Mouse (Mus musculus): ENCODE data around the gene Cdc42ep1.
"Not testable (repeated sequence)": the region's sequence is repeated elsewhere in the genome, so short reads cannot be mapped to it uniquely, and the experiment has no call there.

Cdc42ep1 gene

GRCm38 (mm10) chr15:78835200-78836085 is 7.0 kb upstream of the Cdc42ep1 start:
- DNase-seq (ENCODE audit: low read depth, low spot score): no peak
- no peaks in the 10 kb centered on the region for H3K36me3 ChIP-seq (ENCODE audit: control insufficient read depth, insufficient read depth, low read length, poor library complexity, severe bottlenecking)
- H3K27me3 ChIP-seq (ENCODE audit: control insufficient read depth, insufficient read depth, low read length, poor library complexity, severe bottlenecking): no peaks in the 10 kb centered on the region; the same call in 1 of the 2 replicates

DNA sequence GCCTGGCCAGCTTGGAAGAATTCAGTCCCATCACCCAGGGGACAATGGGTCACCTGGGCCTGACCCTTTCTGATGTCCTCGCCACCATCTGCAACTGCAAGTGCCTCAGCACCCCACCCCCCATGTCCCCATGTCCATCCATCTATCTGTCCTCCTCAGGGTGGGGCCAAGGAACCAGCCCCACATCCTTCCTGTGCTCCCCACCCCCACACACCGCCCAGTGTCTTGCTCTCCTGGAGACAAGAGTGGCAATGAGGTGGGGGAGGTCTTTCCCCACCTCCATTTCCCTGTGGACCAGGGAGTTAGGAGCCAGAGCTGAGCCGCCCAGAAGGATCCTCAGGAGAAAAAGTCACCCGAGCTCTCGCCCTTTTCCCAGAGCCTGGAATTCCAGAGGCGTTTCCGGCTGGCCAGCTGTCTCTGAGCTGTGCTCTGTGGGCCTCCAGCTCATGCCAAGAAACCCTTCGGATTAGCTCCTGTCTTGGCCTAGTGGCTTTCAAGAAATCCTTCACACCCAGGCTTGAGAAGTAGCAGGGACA is 6.3 kb upstream of the Cdc42ep1 start:
- H3K36me3 ChIP-seq (ENCODE audit: control insufficient read depth, insufficient read depth, low read length, poor library complexity, severe bottlenecking): no peaks in the 10 kb centered on the region
- DNase-seq (ENCODE audit: low read depth, low spot score): no peak
- H3K27me3 ChIP-seq (ENCODE audit: control insufficient read depth, insufficient read depth, low read length, poor library complexity, severe bottlenecking): no peaks in the 10 kb centered on the region; the same call in 1 of the 2 replicates

DNA sequence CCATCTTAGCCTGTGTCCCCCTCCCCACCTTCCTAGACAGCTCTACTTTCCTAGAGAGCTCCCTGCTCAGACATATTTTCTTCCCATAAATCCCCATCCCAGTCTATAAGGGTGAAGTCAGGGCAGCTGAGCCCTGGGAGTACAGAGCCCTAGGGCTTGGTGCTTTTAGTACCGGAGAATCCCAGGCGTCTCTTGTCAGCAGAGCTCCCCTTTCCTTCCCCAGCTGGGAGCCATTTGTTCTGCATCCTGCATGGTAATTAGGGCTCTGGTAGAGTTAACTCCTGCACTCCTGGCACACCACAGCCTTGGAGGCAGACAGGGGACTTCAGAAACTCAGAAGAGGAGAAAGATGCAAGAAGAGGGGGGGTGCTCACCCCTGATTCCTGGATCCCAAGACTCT is 2.7 kb upstream of the Cdc42ep1 start:
- no peaks in the 10 kb centered on the region for H3K36me3 ChIP-seq (ENCODE audit: control insufficient read depth, insufficient read depth, low read length, poor library complexity, severe bottlenecking)
- DNase-seq (ENCODE audit: low read depth, low spot score): no peak
- H3K27me3 ChIP-seq (ENCODE audit: control insufficient read depth, insufficient read depth, low read length, poor library complexity, severe bottlenecking): no peaks in the 10 kb centered on the region; the same call in 1 of the 2 replicates

- no peak for DNase-seq (ENCODE audit: low read depth, low spot score)
- no peaks in the 10 kb centered on the region for H3K36me3 ChIP-seq (ENCODE audit: control insufficient read depth, insufficient read depth, low read length, poor library complexity, severe bottlenecking)
- H3K27me3 ChIP-seq (ENCODE audit: control insufficient read depth, insufficient read depth, low read length, poor library complexity, severe bottlenecking): no peaks in the 10 kb centered on the region; the same call in 1 of the 2 replicates
These were observed 2.2 kb upstream of the Cdc42ep1 start for GRCm38 (mm10) chr15:78840241-78840640.

DNA sequence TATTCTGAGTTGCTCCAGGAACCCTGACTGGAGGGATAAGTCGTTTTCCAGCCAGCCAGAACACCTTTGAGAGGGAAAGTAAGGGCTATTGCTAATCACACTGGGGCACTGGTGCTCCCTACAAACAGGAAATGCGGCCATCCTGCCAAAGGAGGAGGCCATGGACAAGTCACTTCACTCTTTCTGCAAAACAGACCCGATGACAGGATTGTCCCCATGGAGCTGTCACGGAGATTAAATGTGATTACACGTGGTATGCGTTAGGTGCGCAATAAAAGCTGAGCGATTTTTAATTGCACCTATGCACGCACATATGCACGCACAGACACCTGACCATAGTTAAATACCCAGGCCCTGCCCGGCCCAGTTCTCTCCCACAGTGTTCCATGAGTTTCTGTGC is 1.7 kb upstream of the Cdc42ep1 start:
- no peaks in the 10 kb centered on the region for H3K36me3 ChIP-seq (ENCODE audit: control insufficient read depth, insufficient read depth, low read length, poor library complexity, severe bottlenecking)
- H3K27me3 ChIP-seq (ENCODE audit: control insufficient read depth, insufficient read depth, low read length, poor library complexity, severe bottlenecking): no peaks in the 10 kb centered on the region; the same call in 1 of the 2 replicates
- no peak for DNase-seq (ENCODE audit: low read depth, low spot score)

DNA sequence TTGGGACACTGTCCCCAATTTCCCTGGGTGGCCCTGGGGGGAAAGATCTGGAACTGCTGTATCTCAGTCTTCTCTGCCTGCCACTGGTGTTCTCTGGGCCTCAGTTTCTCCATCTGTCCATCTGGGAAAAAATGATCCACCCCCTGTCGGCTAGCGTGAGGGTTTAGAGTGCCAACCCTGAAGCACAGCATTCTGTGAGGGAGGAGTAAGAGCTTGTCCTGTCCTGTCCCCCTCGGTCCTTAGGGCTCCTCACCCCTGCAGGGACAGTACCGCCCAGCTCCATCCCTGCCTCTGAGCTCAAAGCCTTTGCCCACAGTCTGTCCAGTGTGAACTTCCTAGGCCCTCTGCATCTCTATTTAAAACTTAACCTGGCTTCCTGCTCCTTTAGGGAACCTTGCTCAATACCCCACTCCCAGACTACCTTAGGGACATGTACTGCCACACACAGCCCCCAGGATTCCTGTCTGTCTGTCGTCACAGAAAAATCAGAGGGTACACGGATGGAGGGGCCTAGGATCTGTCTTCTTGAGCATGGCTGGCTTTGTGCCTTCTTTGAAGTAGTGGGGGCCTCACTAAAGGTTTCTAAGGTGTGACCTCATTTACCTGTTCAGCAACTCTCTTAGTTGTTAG is 1.1 kb upstream of the Cdc42ep1 start:
- no peak for DNase-seq (ENCODE audit: low read depth, low spot score)
- no peaks in the 10 kb centered on the region; the same call in 1 of the 2 replicates for H3K27me3 ChIP-seq (ENCODE audit: control insufficient read depth, insufficient read depth, low read length, poor library complexity, severe bottlenecking)
- no peaks in the 10 kb centered on the region for H3K36me3 ChIP-seq (ENCODE audit: control insufficient read depth, insufficient read depth, low read length, poor library complexity, severe bottlenecking)

GRCm38 (mm10) chr15:78843581-78844469 is 1.4 kb downstream of the Cdc42ep1 start:
- DNase-seq (ENCODE audit: low read depth, low spot score): no peak
- no peaks in the 10 kb centered on the region; the same call in 1 of the 2 replicates for H3K27me3 ChIP-seq (ENCODE audit: control insufficient read depth, insufficient read depth, low read length, poor library complexity, severe bottlenecking)

GRCm38 (mm10) chr15:78844791-78845190 is 2.4 kb downstream of the Cdc42ep1 start:
- Histone ChIP-seq H3K27me3 (ENCODE audit: control insufficient read depth, insufficient read depth, low read length, poor library complexity, severe bottlenecking) (no peaks in the 10 kb centered on the region; the same call in 1 of the 2 replicates), H3K36me3 (ENCODE audit: control insufficient read depth, insufficient read depth, low read length, poor library complexity, severe bottlenecking) (no peaks in the 10 kb centered on the region)
- no peak for DNase-seq (ENCODE audit: low read depth, low spot score)

More at GRCm38 (mm10) chr15:78843581-78844469, 1.4 kb downstream of the Cdc42ep1 start:
- H3K36me3 ChIP-seq (ENCODE audit: control insufficient read depth, insufficient read depth, low read length, poor library complexity, severe bottlenecking): no peaks in the 10 kb centered on the region

GRCm38 (mm10) chr15:78845321-78845720 is 2.9 kb downstream of the Cdc42ep1 start:
- H3K36me3 ChIP-seq (ENCODE audit: control insufficient read depth, insufficient read depth, low read length, poor library complexity, severe bottlenecking): no peaks in the 10 kb centered on the region
- no peak for DNase-seq (ENCODE audit: low read depth, low spot score)
- no peaks in the 10 kb centered on the region for H3K27me3 ChIP-seq (ENCODE audit: control insufficient read depth, insufficient read depth, low read length, poor library complexity, severe bottlenecking)

- no peak for DNase-seq (ENCODE audit: low read depth, low spot score)
- H3K36me3 ChIP-seq (ENCODE audit: control insufficient read depth, insufficient read depth, low read length, poor library complexity, severe bottlenecking): no peaks in the 10 kb centered on the region
- no peaks in the 10 kb centered on the region for H3K27me3 ChIP-seq (ENCODE audit: control insufficient read depth, insufficient read depth, low read length, poor library complexity, severe bottlenecking)
These were observed 3.4 kb downstream of the Cdc42ep1 start for GRCm38 (mm10) chr15:78845867-78846266.

GRCm38 (mm10) chr15:78846352-78846751 is 3.9 kb downstream of the Cdc42ep1 start:
- Histone ChIP-seq H3K36me3 (ENCODE audit: control insufficient read depth, insufficient read depth, low read length, poor library complexity, severe bottlenecking) (no peaks in the 10 kb centered on the region), H3K27me3 (ENCODE audit: control insufficient read depth, insufficient read depth, low read length, poor library complexity, severe bottlenecking) (no peaks in the 10 kb centered on the region)
- DNase-seq (ENCODE audit: low read depth, low spot score): no peak

- H3K36me3 ChIP-seq (ENCODE audit: control insufficient read depth, insufficient read depth, low read length, poor library complexity, severe bottlenecking); H3K27me3 ChIP-seq (ENCODE audit: control insufficient read depth, insufficient read depth, low read length, poor library complexity, severe bottlenecking); DNase-seq (ENCODE audit: low read depth, low spot score): not testable (repeated sequence)
These were observed 4.4 kb downstream of the Cdc42ep1 start for GRCm38 (mm10) chr15:78846805-78847204.

DNA sequence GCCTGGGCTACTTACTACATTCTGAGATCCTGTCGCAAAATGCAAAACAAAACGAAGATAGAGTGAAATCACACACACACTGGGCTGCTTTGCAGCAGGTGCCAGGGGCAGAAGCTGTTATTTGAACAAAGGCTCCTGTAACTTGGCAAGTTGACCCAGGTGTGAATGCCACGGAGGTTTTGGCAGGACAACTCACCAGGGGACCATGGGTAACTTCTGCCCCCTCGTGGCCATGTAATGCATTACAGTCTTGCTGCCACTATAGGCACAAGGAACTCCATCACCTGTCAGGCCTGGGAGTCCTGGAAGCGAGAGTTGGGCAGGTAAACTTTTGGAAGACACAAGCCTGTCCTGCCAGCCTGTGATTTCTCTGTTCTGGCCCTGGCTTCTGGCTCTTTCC is 6.0 kb downstream of the Cdc42ep1 start:
- H3K27me3 ChIP-seq (ENCODE audit: control insufficient read depth, insufficient read depth, low read length, poor library complexity, severe bottlenecking): no peaks in the 10 kb centered on the region
- no peaks in the 10 kb centered on the region for H3K36me3 ChIP-seq (ENCODE audit: control insufficient read depth, insufficient read depth, low read length, poor library complexity, severe bottlenecking)
- DNase-seq (ENCODE audit: low read depth, low spot score): peak; percentile 84

DNA sequence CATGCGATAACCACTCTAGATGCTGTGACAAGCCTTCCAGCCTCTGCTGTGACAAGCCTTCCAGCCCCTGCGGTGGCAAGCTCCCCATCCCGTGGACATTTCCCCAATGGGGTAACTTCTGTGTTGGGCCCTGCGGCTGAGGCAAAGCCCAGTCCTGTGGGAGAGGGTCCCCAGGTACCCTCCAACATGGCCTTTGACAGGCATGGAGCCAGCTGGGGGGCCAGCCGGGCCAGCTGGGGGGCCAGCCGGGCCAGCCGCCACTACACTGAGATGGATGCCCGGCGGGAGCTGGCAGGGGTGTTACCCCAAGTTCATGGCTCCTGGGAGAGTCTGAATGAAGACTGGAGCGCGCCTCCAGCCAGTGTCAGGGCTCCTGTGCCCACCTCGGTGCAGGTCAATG is 7.1 kb downstream of the Cdc42ep1 start:
- Histone ChIP-seq H3K36me3 (ENCODE audit: control insufficient read depth, insufficient read depth, low read length, poor library complexity, severe bottlenecking) (no peaks in the 10 kb centered on the region), H3K27me3 (ENCODE audit: control insufficient read depth, insufficient read depth, low read length, poor library complexity, severe bottlenecking) (0 out of 2 replicates have a peak, but pooled peaks cover 1% of the 10 kb centered on the region)
- DNase-seq (ENCODE audit: low read depth, low spot score): no peak

Measured in splenic B cell, adult 2 months (primary cell).